In genomic region chr8:71907798-71908257, GRCm38 (mm10) we compare ENCODE assay signal across 8 mouse cellular contexts. TPM values are rescaled to one million over a fixed set of nuclear protein-coding genes. Genes with fewer than 3 reads are reported as not detected.
DNase-seq lines count a peak whose midpoint lies in the region; ATAC-seq and TF ChIP-seq lines count a peak whose summit lies in the region.

No protein-coding gene starts in this region.

- H3K27me3 ChIP-seq in lung, embryonic 14.5 days (ENCODE audit: insufficient read depth, low read length): no peaks in the 10 kb centered on the region
- H3K27me3 ChIP-seq in embryonic facial prominence, embryonic 11.5 days (ENCODE audit: control insufficient read depth, insufficient read depth, low read length): no peaks in the 10 kb centered on the region
- H3K27me3 ChIP-seq in hindbrain, embryonic 15.5 days: 0 out of 2 replicates have a peak, but pooled peaks cover 2% of the 10 kb centered on the region
- no peaks in the 10 kb centered on the region for H3K27me3 ChIP-seq in midbrain, postnatal 0 days (ENCODE audit: insufficient read depth, low read length)

- ATAC-seq in lung, embryonic 14.5 days (ENCODE audit: insufficient read depth): 0 out of 2 replicates have a peak, but pooled peaks have one; percentile 5
- ATAC-seq in embryonic facial prominence, embryonic 11.5 days (replicated peaks; ENCODE audit: insufficient number of reproducible peaks, low FRiP score, low TSS enrichment, low read depth): no peak
- ATAC-seq in hindbrain, embryonic 15.5 days (ENCODE audit: low FRiP score, low read depth): no peak
- ATAC-seq in midbrain, postnatal 0 days (ENCODE audit: low FRiP score): no peak; the same call in 1 of the 2 replicates

- no peak overlapping the region for H3K9ac ChIP-seq in lung, embryonic 14.5 days
- no peak overlapping the region; the same call in 1 of the 2 replicates for H3K9ac ChIP-seq in embryonic facial prominence, embryonic 11.5 days (replicated peaks; ENCODE audit: low read length)
- no peak overlapping the region for H3K9ac ChIP-seq in hindbrain, embryonic 15.5 days
- no peak overlapping the region for H3K9ac ChIP-seq in midbrain, postnatal 0 days (replicated peaks; ENCODE audit: low read length, poor library complexity, severe bottlenecking)

- H3K4me3 ChIP-seq in lung, embryonic 14.5 days (ENCODE audit: low read depth, low read length): peak overlapping the region; percentile 67
- H3K4me3 ChIP-seq in embryonic facial prominence, embryonic 11.5 days (ENCODE audit: low read depth, low read length): peak overlapping the region; percentile 70
- peak overlapping the region; percentile 71 for H3K4me3 ChIP-seq in hindbrain, embryonic 15.5 days
- peak overlapping the region; percentile 80 for H3K4me3 ChIP-seq in midbrain, postnatal 0 days (ENCODE audit: low read depth, low read length)

- H3K27ac ChIP-seq in lung, embryonic 14.5 days (ENCODE audit: low read depth): peak overlapping the region; percentile 97; the same call in 1 of the 2 replicates
- peak overlapping the region; percentile 97; the same call in 1 of the 2 replicates for H3K27ac ChIP-seq in embryonic facial prominence, embryonic 11.5 days (replicated peaks; ENCODE audit: low read depth, low read length)
- H3K27ac ChIP-seq in hindbrain, embryonic 15.5 days (replicated peaks): peak overlapping the region; percentile 99
- H3K27ac ChIP-seq in midbrain, postnatal 0 days (ENCODE audit: low read depth, low read length): peak overlapping the region; percentile 99

- WGBS in lung, embryonic 14.5 days: 98% methylated on average over 5 of the region's 5 CpGs
- WGBS in embryonic facial prominence, embryonic 11.5 days: 93% methylated on average over 5 of the region's 5 CpGs
- 98% methylated on average over 5 of the region's 5 CpGs for WGBS in hindbrain, embryonic 15.5 days
- WGBS in midbrain, postnatal 0 days: 94% methylated on average over 5 of the region's 5 CpGs

- H3K4me1 ChIP-seq in lung, embryonic 14.5 days (ENCODE audit: insufficient read depth): no peaks in the 10 kb centered on the region
- no peaks in the 10 kb centered on the region for H3K4me1 ChIP-seq in embryonic facial prominence, embryonic 11.5 days (ENCODE audit: control insufficient read depth, insufficient read depth, low read length)
- H3K4me1 ChIP-seq in hindbrain, embryonic 15.5 days (replicated peaks): peaks cover 19% of the 10 kb centered on the region
- no peaks in the 10 kb centered on the region for H3K4me1 ChIP-seq in midbrain, postnatal 0 days (ENCODE audit: insufficient read depth, low read length)

- TF ChIP-seq CTCF in lung, embryonic 14.5 days (IDR thresholded peaks at IDR 0.05; ENCODE audit: low read depth): no peak
- TF ChIP-seq CTCF in midbrain, postnatal 0 days (IDR thresholded peaks at IDR 0.05): no peak

- no peaks in the 10 kb centered on the region for H3K9me3 ChIP-seq in lung, embryonic 14.5 days (ENCODE audit: low read depth, low read length)
- H3K9me3 ChIP-seq in embryonic facial prominence, embryonic 11.5 days (replicated peaks; ENCODE audit: control insufficient read depth, low read length): no peaks in the 10 kb centered on the region
- no peaks in the 10 kb centered on the region for H3K9me3 ChIP-seq in hindbrain, embryonic 15.5 days
- no peaks in the 10 kb centered on the region for H3K9me3 ChIP-seq in midbrain, postnatal 0 days (ENCODE audit: low read length)

- peak overlapping the region; percentile 73 for H3K4me2 ChIP-seq in lung, embryonic 14.5 days
- H3K4me2 ChIP-seq in embryonic facial prominence, embryonic 11.5 days (ENCODE audit: low read depth, low read length): peak overlapping the region; percentile 64; the same call in 1 of the 2 replicates
- peak overlapping the region; percentile 51 for H3K4me2 ChIP-seq in hindbrain, embryonic 15.5 days
- peak overlapping the region; percentile 65 for H3K4me2 ChIP-seq in midbrain, postnatal 0 days (ENCODE audit: low read depth, low read length, poor library complexity, severe bottlenecking)

- H3K36me3 ChIP-seq in lung, embryonic 14.5 days (ENCODE audit: insufficient read depth): no peaks in the 10 kb centered on the region
- H3K36me3 ChIP-seq in embryonic facial prominence, embryonic 11.5 days (replicated peaks; ENCODE audit: control insufficient read depth, insufficient read depth, low read depth, low read length): no peaks in the 10 kb centered on the region
- peaks cover 1% of the 10 kb centered on the region; the same call in 1 of the 2 replicates for H3K36me3 ChIP-seq in hindbrain, embryonic 15.5 days
- H3K36me3 ChIP-seq in midbrain, postnatal 0 days (ENCODE audit: insufficient read depth, low read length): no peaks in the 10 kb centered on the region

- intact Hi-C loops in left cerebral cortex, postnatal 36 days (cut with DNase I): loop anchor here (1.0 kb wide), 1 partner anchor 15 kb away; no protein-coding TSS in a partner anchor

- DNase-seq in lung, embryonic 14.5 days: no peak
- no peak for DNase-seq in lung, postnatal 25 days (ENCODE audit: low spot score)
- DNase-seq in embryonic facial prominence, embryonic 11.5 days (ENCODE audit: low spot score): no peak
- DNase-seq in midbrain, postnatal 0 days (ENCODE audit: low spot score): no peak
- DNase-seq in left cerebral cortex, postnatal 36 days (ENCODE audit: low spot score in 2 of 2): no peak
- no peak for DNase-seq in cerebellum, postnatal 14 days
- no peak for DNase-seq in adrenal gland, postnatal 36 days

RNA-seq across cellular contexts. Expression of gene Zfp882, which starts 0.6 kb away (rescaled TPM):
- 5.2 and 5.4 TPM in 2 replicates for polyA plus RNA-seq in lung, embryonic 14.5 days (2014; fragmentation: Nextera tagmentation; extraction: Ambion mirVana)
- 6.5 and 7.2 TPM in 2 replicates for polyA plus RNA-seq in embryonic facial prominence, embryonic 11.5 days (2014; fragmentation: Nextera tagmentation; extraction: Ambion mirVana)
- 14.2 and 16.7 TPM in 2 replicates for polyA plus RNA-seq in hindbrain, embryonic 15.5 days (2015; fragmentation: Nextera tagmentation; extraction: Ambion mirVana)
- 14.6 and 19.6 TPM in 2 replicates for total RNA-seq in midbrain, postnatal 0 days (2014; rRNA removed)
- polyA plus RNA-seq in midbrain, postnatal 0 days (2015; fragmentation: Nextera tagmentation; extraction: Ambion mirVana): 6.3 and 6.8 TPM in 2 replicates
- 10 to 100 TPM; 10.5 to 11.9 TPM for total RNA-seq in left cerebral cortex, postnatal 36 days (2021)
- total RNA-seq in adrenal gland, postnatal 36 days (2021): 1 to 10 TPM; 5.7 to 6.5 TPM

RNA-seq across cellular contexts. Expression of gene Zfp617, which starts 0.6 kb away (rescaled TPM):
- polyA plus RNA-seq in lung, embryonic 14.5 days (2014; fragmentation: Nextera tagmentation; extraction: Ambion mirVana): 25.3 and 25.9 TPM in 2 replicates
- polyA plus RNA-seq in embryonic facial prominence, embryonic 11.5 days (2014; fragmentation: Nextera tagmentation; extraction: Ambion mirVana): 33.1 and 34.5 TPM in 2 replicates
- 31.5 and 32.9 TPM in 2 replicates for polyA plus RNA-seq in hindbrain, embryonic 15.5 days (2015; fragmentation: Nextera tagmentation; extraction: Ambion mirVana)
- total RNA-seq in midbrain, postnatal 0 days (2014; rRNA removed): 17.6 and 29.1 TPM in 2 replicates
- polyA plus RNA-seq in midbrain, postnatal 0 days (2015; fragmentation: Nextera tagmentation; extraction: Ambion mirVana): 19.9 and 21.5 TPM in 2 replicates
- 10 to 100 TPM; 27.5 to 29.3 TPM for total RNA-seq in left cerebral cortex, postnatal 36 days (2021)
- 10 to 100 TPM; 31.8 to 35.7 TPM for total RNA-seq in adrenal gland, postnatal 36 days (2021)

RNA-seq across cellular contexts. Expression of gene Zfp709, which starts 26.0 kb away (rescaled TPM):
- 7.1 and 8.2 TPM in 2 replicates for polyA plus RNA-seq in lung, embryonic 14.5 days (2014; fragmentation: Nextera tagmentation; extraction: Ambion mirVana)
- polyA plus RNA-seq in embryonic facial prominence, embryonic 11.5 days (2014; fragmentation: Nextera tagmentation; extraction: Ambion mirVana): 8.1 and 8.9 TPM in 2 replicates
- polyA plus RNA-seq in hindbrain, embryonic 15.5 days (2015; fragmentation: Nextera tagmentation; extraction: Ambion mirVana): 6.6 and 8.3 TPM in 2 replicates
- total RNA-seq in midbrain, postnatal 0 days (2014; rRNA removed): 9.0 and 12.0 TPM in 2 replicates
- 5.6 and 6.0 TPM in 2 replicates for polyA plus RNA-seq in midbrain, postnatal 0 days (2015; fragmentation: Nextera tagmentation; extraction: Ambion mirVana)
- total RNA-seq in left cerebral cortex, postnatal 36 days (2021): 10 to 100 TPM in 1 of 2 experiments, 1 to 10 TPM in 1; 8.7 to 13.6 TPM
- total RNA-seq in adrenal gland, postnatal 36 days (2021): 1 to 10 TPM; 4.8 to 6.9 TPM

RNA-seq across cellular contexts. Expression of gene Zfp961, which starts 43.0 kb away (rescaled TPM):
- polyA plus RNA-seq in lung, embryonic 14.5 days (2014; fragmentation: Nextera tagmentation; extraction: Ambion mirVana): 25.7 and 26.2 TPM in 2 replicates
- 30.9 and 32.1 TPM in 2 replicates for polyA plus RNA-seq in embryonic facial prominence, embryonic 11.5 days (2014; fragmentation: Nextera tagmentation; extraction: Ambion mirVana)
- 18.1 and 19.2 TPM in 2 replicates for polyA plus RNA-seq in hindbrain, embryonic 15.5 days (2015; fragmentation: Nextera tagmentation; extraction: Ambion mirVana)
- total RNA-seq in midbrain, postnatal 0 days (2014; rRNA removed): 18.1 and 28.2 TPM in 2 replicates
- polyA plus RNA-seq in midbrain, postnatal 0 days (2015; fragmentation: Nextera tagmentation; extraction: Ambion mirVana): 12.5 and 13.4 TPM in 2 replicates
- 10 to 100 TPM; 13.5 to 18.7 TPM for total RNA-seq in left cerebral cortex, postnatal 36 days (2021)
- 10 to 100 TPM; 16.0 to 23.1 TPM for total RNA-seq in adrenal gland, postnatal 36 days (2021)
